Mouse (Mus musculus) lung, postnatal 14 days (tissue): ENCODE data around the gene Vnn3.

Experiments
- DNase-seq: peaks from one replicate; pipeline ENCODE4 v3.0.0; 2021

The Vnn3 gene

DNA sequence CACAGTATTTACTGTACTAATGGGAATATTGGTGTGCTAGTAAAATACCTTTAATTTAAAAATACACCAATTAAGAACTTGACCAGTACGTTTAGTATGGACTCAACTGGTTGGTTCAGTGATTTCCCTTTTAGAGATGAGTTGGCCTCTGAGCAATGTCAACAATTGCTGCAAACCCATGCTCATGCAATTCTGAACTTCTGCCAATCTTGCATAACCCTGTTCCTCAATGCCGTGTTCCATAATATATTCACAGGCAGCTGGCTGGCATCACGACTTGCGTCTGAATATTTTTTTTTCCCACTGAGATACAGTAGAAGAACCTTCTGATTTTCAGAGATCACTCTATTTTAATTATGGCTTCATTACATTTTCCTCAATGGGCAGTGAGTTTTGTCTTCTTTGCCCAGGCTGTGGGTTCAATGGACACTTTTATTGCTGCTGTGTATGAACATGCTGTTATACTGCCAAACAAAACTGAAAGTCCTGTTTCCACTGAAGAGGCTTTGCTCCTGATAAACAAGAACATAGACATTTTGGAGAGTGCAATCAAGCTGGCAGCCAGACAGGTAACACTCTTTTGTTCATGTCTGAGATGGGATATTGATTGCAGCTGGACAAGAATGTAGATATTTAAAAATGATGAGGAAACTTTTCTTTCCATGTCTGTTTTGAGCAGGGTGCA is at the start of gene Vnn3:
Gene Vnn3 (plus strand): TSS at position 235 of the 685 bp plus-strand sequence.
- peak; percentile 19 for DNase-seq

DNA sequence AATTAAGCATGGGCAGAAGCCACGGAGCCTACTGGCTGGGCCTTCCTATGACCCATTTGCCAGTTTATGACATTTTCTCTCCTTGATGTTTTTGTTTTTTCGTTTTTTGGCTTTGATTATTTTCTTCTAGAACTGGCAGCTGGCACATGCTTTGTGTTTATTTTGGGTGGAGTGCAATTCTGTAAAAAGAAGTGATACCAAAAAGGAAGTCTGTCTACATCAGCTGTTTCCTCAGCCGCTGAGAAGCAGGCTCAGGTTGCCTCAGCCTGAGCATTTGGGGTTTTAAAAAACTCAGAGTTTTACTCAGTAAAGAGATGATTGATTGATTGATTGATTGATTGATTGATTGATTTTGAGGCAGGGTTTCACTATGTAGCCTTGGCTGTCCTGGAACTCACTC is 48.4 kb upstream of the Vnn3 start:
- DNase-seq = no peak

DNA sequence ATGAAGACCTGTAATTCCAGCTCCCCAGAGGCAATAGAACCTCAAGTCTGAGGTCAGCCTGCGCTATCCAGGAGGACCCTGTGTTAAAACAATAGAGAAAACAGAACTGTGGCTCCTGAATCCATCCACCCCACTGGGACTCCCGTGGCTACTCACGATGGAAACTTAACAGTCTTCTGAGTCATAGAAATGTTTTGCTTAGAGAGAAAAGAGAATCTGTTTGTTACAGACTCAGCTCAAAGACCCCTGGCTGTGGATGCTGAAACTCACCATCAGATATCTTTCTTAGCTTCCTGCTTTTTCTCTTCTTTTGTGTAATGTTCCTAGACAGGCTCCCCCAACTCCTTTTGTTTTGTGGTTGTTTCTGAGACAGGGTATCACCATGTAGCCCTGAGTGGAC is 46.6 kb upstream of the Vnn3 start:
- no peak for DNase-seq

DNA sequence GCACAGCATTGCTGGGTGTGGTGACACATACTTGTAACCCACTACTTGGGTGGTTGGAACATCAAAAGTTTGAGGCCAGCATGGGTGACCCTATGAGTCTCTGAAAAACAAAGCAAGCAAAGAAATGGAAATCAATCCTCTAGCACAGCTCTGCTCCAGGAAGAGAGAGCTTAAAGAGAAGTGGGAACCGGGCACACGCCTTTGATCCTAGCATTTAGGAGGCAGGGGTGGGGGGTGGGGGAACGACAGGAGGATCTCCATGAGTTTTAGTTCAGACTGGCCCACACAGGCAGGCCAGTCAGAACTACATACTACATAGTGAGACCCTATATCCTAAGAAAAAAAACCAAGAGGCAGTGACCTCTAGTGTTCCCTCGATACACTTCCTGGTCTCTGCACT is 45.1 kb upstream of the Vnn3 start:
- no peak for DNase-seq

DNA sequence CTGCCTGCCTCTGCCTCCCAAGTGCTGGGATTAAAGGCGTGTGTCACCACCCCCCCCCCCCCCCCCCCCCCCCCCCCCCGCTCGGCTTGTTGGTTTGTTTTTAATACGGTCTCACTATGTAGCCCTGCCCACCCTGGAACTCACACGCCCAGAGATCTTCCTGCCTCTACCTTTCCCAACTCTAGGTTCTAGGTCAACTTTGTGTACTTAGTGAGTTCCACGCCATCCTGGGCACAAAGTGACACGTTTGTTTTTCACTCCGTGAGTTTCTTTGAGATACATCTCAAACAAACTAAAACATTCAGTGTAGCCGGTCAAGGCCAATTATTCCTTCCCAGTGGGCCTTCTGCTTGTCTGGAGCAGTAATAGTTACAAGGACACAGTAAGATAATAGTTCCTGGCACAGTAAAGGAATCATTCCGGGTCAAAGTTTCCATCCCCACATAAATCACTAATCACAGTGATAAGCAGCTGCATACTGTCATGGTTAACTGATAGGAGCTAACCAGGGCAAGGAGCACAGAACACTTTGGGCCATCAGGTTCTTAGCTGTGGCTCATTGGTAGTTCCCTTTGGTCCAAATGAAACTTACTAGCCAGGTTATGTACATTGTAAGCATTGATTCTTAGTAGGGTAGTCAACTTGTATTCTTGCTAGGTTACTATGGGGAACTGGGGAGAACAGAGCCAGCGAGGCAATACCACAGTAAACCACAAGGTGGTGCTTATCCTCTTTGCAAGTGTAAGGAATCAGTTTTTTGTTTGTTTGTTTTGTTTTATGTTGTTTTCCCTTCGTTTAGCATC is 39.4 kb upstream of the Vnn3 start:
- DNase-seq = peak; percentile 80

DNA sequence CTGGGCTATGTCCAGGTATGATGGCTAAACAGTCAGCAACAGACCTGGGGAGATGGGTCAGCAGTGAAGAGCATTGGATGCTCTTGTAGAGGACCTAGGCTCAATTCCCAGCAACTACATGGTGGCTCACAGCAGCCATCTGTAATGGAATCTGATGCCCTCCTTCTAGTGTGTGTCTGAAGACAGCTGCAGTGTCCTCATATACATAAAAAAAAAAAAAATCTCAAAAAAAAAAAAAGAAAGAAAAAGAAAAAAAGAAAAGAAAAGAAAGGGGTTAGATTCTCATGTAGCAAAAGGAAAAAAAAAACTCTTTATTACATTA is 38.9 kb upstream of the Vnn3 start:
- DNase-seq = no peak

DNA sequence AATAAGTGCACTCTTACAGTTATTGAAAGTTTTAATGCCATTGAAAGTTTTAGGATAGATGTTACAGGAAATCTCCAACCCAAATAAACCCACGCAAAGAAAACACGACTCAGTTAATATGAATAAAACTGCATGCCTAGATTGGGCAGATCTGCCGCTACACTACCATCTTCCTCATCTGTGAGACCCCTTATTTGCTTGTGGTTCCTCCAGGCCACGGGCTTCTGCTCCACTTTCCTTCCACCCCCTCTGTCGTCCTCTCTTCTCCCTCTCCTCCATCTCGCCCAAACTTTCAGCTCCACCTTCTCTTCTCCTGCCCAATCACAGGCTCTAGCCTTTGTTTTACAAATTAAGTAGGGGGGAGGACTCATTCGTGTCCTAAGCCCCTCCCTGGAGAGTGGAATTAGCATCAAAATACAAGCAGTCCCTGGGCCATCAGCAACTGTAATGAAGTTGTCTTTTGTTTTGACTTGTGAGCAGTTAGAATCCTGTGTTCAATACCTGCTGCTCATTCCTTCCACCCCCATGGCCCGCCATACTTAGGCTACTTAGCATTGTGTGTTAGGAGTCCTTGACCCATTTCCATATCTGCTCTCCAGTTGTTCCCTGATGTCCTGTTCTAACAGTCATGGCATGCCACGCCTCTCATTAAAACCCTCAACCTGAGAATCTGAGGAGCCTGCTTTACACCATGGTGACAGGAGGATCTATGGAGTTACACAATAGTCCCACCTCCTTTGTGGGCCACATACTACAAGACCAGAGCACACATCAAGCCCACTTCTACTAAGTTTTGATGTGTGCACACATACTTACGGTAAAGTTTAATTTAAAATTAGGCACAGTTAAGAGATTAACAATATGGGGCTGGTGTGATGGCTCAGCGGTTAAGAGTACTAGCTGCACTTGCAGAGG is 38.2 kb upstream of the Vnn3 start:
- no peak for DNase-seq

DNA sequence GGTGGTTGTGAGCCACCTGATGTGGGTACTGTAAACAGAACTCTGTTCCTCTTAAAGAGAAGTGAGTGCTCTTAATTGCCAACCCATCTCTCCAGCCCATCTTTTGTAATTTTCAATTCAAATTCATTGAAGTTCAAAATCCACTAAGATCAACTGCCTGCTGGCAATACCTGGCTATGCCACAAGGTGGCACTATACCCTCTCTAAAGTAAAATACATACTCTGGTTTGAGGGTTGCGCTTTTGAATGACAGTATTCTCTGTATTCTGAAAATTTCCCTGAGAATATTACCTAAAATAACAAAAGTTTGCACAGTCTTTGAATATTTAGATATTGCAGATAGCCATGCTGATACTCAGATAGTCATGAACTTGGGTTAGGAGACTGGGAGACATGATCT is 36.1 kb upstream of the Vnn3 start:
- DNase-seq = peak; percentile 86

DNA sequence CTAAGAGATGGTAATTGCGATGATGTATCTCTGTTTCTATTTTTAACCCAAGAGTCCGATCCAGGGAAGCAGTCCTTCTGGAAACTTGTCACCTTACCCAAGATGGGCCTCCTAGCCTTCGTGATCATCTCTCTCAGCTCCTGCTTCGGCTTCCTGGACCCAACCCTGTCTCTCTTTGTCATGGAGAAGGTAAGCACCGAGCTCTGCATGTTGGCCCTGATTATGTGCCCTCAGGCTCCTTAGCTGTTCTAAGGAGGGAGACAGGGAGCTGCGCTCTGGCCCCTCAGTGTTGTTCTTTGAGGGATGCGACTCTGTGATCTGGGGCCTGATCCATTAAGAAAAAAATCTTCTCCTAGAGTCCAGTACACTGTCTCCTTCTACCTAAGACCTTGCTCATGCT is 35.0 kb upstream of the Vnn3 start:
- no peak for DNase-seq

DNA sequence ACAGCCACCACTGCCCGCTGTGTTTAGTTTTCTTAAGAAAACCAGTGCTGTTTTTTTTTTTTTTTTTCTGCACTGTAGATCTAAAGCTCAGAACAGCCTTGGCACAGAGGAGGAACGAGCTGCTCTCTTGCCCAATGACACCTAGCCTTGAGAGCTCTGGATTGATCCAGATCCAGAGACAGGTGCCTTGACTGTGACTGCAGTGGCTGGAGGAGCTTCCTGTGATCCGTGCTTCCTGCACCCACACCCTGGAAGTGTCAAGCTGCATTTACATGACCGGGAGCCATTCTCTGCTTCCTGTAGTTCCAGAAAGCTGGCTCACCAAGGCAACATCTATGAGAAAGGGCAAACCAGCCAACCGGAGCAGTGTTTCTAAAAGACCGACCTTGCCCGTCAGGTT is 24.7 kb upstream of the Vnn3 start:
- DNase-seq = no peak

DNA sequence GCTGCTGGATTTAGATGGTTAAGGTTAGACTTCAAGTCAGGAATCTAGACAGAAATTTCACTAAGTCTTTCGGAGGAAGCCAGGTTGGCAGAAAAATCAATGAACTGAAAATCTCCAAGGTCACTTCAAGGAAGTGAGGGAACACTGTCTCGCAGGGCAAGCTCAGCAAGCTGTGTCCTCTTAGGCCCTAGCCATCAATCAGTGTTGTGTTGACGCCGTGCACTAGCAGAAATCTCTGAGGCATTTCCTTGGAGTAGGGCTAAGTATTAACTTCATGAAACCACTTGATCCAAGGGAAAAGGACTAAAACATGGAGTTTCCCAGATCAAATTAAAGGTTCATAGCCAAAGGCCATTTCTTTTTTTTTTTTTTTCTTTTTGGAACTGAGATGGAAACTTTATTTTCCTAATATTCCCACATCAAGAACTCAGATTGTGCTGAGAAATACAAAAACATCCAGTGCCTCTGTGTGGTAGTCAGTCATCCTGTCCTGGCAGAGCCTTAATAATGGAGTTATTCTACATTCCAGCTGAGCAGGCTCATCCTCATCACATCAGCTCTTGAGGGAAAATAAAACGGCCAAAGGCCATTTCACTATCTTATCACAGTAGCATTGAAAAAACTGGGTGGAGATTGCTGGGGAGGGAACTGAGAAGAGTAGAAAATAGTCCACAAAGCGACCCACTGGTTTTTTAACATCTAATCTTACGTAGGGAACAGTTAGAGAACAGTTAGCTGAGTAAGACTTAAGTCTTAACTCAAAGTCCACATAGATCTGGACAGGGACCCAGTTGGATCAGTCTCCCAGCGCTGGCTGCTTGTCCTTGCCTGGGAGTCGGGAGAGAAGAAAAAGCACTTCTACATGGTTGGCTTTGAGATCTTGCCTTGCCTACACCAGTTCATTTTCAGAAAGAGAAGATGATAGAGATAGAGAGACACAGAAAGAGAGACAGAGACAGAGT is 15.0 kb upstream of the Vnn3 start:
- no peak for DNase-seq

DNA sequence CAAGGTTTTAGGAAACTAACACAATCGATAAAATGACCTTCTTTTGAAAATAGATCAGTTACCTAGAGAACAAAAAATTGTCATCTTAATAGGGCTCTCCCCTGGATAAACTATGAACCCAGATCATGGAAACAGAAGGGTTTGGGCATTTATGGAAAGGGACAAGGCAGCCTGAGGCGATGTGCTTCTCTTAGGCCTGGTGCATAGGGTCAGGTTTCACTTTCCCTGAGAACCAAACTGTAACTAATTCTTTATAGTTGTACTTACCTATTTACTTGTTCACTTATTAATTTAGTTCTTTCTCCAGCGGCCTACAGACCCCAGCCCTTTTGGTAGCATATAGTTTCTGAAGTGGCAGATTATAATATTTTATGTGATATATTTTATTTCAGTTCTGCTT is 14.1 kb upstream of the Vnn3 start:
- no peak for DNase-seq

DNA sequence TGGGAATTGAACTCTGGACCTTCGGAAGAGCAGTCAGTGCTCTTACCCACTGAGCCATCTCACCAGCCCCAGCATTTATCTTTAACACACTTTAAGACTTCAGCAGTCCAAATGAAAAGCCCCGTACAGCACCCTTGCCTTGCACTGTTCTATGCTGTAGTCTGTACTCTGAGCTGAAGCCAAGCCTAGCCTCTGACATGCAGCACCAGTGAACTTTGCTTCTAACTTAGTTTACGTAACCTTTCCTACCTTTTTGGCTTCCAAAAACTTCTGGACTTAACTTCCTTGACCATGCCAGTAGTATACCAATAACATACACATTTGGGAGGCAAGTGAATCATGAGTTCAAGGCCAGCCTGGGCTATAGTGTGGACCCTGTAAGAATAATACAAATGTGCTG is 12.4 kb upstream of the Vnn3 start:
- DNase-seq = no peak

DNA sequence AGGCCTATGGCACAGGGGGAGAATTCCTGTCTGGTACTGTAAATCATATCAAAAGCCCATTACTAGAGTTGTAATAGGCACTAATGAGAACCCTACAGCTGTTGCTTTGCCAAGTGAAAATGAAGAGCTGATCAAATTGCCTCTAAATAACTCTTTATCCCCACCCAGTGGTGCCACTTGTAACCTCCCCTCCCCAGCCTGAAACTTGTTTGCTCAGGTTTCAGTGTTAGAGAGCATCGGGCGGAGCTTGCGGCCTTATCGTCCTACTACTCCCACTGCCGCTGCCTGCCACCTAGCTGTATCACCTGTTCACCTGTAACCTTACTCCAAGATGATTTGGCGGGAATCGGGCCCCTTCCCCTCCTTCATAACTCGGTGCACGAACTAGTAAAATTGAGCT is 11.9 kb upstream of the Vnn3 start:
- peak; percentile 18 for DNase-seq

DNA sequence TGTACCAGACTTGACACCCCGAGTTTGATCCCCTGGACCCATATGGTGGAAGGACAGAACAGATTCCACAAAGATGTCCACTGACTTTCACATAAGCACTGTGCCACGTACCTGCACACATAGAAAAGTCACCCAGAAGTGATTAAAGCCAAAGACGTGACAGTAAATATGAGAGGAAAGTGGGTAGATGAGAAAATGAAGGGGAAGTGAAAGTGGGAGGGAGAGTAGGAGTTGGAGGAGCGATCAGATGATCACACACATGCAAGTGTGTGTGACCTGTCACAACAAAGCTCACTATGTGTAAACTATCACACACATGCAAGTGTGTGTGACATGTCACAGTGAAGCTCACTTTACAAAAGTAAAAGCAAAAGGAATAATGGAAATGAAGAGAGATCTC is 10.8 kb upstream of the Vnn3 start:
- DNase-seq = no peak

DNA sequence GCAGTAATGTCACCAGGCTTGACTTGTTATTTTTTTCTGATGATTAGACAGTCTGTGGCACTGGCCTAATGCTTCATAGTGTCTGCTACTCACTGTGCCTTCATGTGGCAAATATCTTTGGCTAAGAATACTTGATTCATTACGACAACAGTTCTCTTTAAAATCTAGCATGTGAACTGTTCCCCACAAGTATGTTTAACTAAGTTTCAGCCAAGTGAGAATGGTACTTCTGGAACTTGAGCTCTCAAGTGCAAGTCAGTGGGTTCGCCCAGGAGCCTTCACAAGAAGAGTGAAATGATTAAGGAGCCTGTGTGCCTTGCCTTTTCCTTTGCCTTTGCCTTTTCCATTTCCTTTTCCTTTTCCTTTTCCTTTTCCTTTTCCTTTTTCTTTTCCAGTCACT is 834 bp downstream of the Vnn3 start:
- DNase-seq = peak; percentile 29

DNA sequence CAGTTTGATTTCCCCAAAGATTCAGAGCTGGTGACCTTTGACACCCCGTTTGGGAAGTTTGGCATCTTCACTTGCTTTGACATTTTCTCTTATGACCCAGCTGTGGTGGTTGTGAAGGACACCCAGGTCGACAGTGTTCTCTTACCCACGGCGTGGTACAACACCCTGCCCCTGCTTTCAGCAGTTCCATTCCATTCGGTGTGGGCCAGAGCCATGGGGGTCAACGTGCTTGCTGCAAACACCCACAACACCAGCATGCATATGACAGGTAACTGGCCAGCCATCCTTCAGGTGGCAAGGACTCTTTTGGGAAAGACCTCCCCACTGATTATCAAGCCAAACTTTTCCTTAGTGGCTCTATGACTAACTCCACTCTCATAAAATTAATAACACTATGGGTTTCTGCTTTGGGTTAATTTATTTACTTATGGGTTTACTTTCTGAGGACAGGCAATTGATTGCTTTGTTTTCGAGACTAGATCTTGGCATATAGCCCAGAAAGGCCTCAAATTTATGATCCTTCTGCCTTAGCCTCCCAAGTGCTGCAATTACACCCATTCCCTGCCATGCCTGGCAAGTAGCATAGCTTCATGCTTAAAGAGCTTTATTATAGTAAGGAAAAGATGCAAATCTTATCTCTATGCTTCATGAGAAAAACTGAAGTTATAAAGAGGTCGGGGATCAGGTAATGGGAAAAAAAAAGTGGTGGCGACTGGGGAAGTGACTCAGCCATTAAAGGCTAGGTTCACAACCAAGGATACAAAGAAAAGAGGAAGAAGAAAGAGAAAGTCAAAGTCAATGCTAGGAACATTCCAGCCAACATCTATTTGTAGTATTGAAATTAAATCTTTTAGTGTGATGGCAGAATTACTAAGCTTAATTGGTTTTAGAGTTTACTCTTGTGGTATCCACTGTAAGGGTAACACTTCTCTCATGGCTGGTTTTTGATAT is 13.4 kb downstream of the Vnn3 start:
- DNase-seq = no peak

DNA sequence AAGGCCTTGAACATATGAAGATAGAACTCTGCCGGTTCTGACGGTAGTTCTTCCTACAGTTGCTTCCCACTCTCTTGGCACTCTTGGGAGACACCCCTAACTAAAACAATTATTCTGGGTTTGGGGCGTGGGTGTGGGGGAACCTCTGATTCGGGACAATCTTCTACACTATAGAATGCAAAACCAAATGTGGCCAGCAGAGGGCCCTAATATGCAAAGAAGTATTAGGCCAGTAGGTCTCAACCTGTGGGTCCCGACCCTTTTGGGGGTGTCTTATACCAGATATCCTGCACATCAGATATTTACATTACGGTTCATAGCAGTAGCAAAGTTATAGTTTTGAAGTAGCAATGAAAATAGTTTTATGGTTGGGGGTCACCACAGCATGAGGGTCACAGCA is 29.4 kb downstream of the Vnn3 start:
- DNase-seq = peak; percentile 49

DNA sequence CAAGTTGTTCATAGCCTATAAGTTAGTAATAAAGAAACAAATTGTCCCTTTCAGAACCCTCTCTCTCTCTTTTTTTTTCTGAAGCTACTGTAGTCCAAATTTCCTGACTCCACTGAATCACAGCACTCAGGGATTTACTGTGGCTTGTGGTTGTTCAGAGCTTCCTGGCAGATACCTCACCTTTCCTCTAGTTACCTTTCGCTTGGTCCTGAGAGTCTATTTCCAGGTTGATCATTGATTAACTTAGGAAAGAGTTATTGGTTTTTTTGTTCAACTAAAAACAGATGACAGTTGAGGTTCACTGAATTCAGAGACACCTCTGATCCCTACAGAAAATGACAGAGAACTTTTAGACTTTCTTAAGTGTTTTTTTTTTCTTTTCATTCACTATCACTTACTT is 33.6 kb downstream of the Vnn3 start:
- DNase-seq = no peak

DNA sequence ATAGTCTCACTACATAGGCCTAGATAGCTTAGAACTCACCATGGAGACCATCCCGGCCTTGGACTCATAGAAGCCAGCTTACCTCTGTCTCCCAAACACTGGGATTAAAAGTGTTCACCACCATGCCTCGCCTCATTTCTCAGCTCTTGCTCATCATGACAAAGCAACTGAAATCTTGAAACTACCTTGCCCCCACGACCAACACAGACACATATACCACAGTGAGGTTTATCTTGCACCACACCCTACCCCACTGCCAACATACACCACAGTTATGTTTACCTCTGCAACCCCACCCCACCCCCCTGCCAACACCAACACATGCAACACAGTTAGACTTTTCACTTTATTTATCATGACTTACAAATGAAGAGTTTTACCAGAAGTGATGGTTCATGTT is 34.8 kb downstream of the Vnn3 start:
- DNase-seq = no peak

DNA sequence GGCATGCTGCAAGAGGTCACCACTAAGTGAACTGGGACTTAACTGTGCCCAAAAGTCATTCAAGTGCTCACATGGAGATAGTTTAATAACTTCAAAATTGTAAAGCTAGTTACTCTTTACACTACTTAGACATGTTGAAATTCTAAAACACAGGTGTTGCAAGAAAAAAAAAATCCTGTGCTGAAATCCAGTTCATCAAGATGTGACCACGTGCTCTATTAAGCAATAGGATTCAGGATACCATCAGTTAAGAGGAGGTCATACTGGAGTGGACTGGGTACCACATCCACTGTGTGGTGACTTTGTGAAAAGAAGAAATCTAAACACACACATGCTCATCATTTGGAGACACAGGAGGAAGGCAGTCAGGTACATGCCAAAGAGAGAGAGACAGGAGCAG is 41.7 kb downstream of the Vnn3 start:
- DNase-seq = no peak
